Mouse (Mus musculus) heart, adult 2 months (tissue): Measurements from ENCODE around the gene Galnt6.

Experiments
- CTCF ChIP-seq: fragments of 200-600 bp; IDR thresholded peaks from 2 replicates; pipeline ENCODE4 v1.8.1; 2022; ENCODE audit warnings: antibody characterized with exemption, mild to moderate bottlenecking, moderate library complexity
- POLR2A ChIP-seq: fragments of 200-500 bp; IDR thresholded peaks from 2 replicates; pipeline ENCODE4 v1.6.1; 2011; ENCODE audit warnings: mild to moderate bottlenecking, low read depth, low read length, control low read depth; ENCODE audit not compliant: insufficient read depth

GRCm38 (mm10) chr15:100715399-100715993 lies 13.7 kb downstream of the Galnt6 start:
- TF ChIP-seq CTCF (no peak), POLR2A (no peak)
